Mouse (Mus musculus) hindbrain, embryonic 13.5 days (tissue): ENCODE measurements around the gene Noa1. TPM values are rescaled to one million over a fixed set of nuclear protein-coding genes. Genes with fewer than 3 reads are reported as not detected.

Experiments used
- ATAC-seq: fragments of 200-750 bp; cut with Nextera tagmentation; 2 replicates; pipeline ENCODE4 v1.8.0; 2017; ENCODE audit warnings: moderate TSS enrichment; ENCODE audit not compliant: low FRiP score
- H3K27ac ChIP-seq: fragments of 300-500 bp; sonication (generic); 2 replicates; pipeline ENCODE4 v1.5.1; 2015; ENCODE audit warnings: inconsistent platforms, mild to moderate bottlenecking, moderate library complexity
- H3K27me3 ChIP-seq: fragments of 300-500 bp; sonication (generic); 2 replicates; pipeline ENCODE4 v1.6.1; 2015; ENCODE audit warnings: mild to moderate bottlenecking, inconsistent platforms
- H3K36me3 ChIP-seq: fragments of 300-500 bp; sonication (generic); 2 replicates; pipeline ENCODE4 v1.6.1; 2015; ENCODE audit warnings: mild to moderate bottlenecking, inconsistent platforms
- H3K4me1 ChIP-seq: fragments of 300-500 bp; sonication (generic); replicated peaks from 2 replicates; pipeline ENCODE4 v1.6.1; 2015; ENCODE audit warnings: inconsistent platforms
- H3K4me2 ChIP-seq: fragments of 300-500 bp; sonication (generic); 2 replicates; pipeline ENCODE4 v1.6.1; 2015; ENCODE audit warnings: inconsistent platforms, mild to moderate bottlenecking, moderate library complexity
- H3K4me3 ChIP-seq: fragments of 300-500 bp; sonication (generic); 2 replicates; pipeline ENCODE4 v1.5.1; 2015; ENCODE audit warnings: mild to moderate bottlenecking, inconsistent platforms
- H3K9ac ChIP-seq: fragments of 300-500 bp; sonication (generic); 2 replicates; pipeline ENCODE4 v1.6.1; 2015; ENCODE audit warnings: mild to moderate bottlenecking, inconsistent platforms
- H3K9me3 ChIP-seq: fragments of 300-500 bp; sonication (generic); 2 replicates; pipeline ENCODE4 v1.6.1; 2016; ENCODE audit warnings: inconsistent platforms
- WGBS: fragments of 180-500 bp; shearing (Covaris S2); methylation state at CpG from one replicate; pipeline ENCODE4 v1.1.7; 2015; 5-methylcytosine and 5-hydroxymethylcytosine counted together
- microRNA-seq: library from miRNA; unstranded; fragments of <30 nt; microRNA quantifications from one replicate; pipeline ENCODE4, GENCODE M21; 2016
- polyA plus RNA-seq: library from polyadenylated mRNA; unstranded; fragments of >200 nt; fragmentation: Nextera tagmentation; extraction: Ambion mirVana; gene quantifications from 2 replicates; pipeline ENCODE4 v1.2.1, GENCODE M21; 2015

The Noa1 gene
- polyA plus RNA-seq, 1 experiment from 2014 or later = 32.5 TPM

GRCm38 (mm10) chr5:77244331-77244987, 65.4 kb downstream of the Noa1 start:
- no peaks in the 10 kb centered on the region for H3K9me3 ChIP-seq
- WGBS = 30% methylated on average over 8 of the region's 8 CpGs
- H3K27ac ChIP-seq = peak overlapping the region; percentile 64
- peaks cover 27% of the 10 kb centered on the region for H3K4me1 ChIP-seq
- no peaks in the 10 kb centered on the region for H3K36me3 ChIP-seq
- ATAC-seq = peak; percentile 53
- no peak overlapping the region for H3K4me3 ChIP-seq
- no peak overlapping the region for H3K9ac ChIP-seq
- H3K27me3 ChIP-seq = no peaks in the 10 kb centered on the region
- no peak overlapping the region for H3K4me2 ChIP-seq

Small RNAs within 50 kb of the gene (microRNA-seq; reads per million reads assigned to microRNA genes)
- gene Mir5098 = not detected

Other genes with a start within 250 kb of the Noa1 start
- 4.4 and 6.4 TPM in 2 replicates for gene Hopx, start 195.0 kb downstream of the Noa1 start, polyA plus RNA-seq
- gene Spink2, start 98.6 kb downstream of the Noa1 start, polyA plus RNA-seq = 1.1 and 2.4 TPM in 2 replicates
- 9.8 and 10.1 TPM in 2 replicates for gene Rest, start 44.6 kb downstream of the Noa1 start, polyA plus RNA-seq
- gene Polr2b, start 63 bp upstream of the Noa1 start, polyA plus RNA-seq = 69.2 and 70.0 TPM in 2 replicates
- 54.4 and 59.4 TPM in 2 replicates for gene Igfbp7, start 98.0 kb upstream of the Noa1 start, polyA plus RNA-seq